Mouse (Mus musculus): ENCODE measurements at regions not wholly inside any gene's neighbourhood (a gene's known extent, or its start where the extent isn't known, plus 50 kb on each side); places are given as distances from the start of the nearest gene placed in this dataset.

DNA sequence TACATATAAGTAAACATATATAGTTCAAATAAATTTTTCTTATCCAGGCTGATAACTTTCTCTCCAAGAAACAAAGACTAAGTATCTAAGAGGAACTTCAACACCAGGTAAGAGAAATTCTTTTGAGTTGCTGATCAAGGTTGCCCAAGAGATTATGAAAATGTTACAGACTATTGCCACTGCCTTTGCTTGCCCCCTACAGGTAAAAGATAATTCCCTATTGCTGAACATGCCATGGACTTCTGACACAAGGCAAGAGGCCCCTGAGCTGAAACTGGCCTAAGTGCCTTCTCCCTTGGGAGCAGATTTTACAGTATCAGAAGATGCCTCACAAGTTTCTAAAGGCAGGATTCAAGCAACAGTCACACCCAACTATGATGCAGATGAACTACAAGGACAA is 2914.2 kb upstream of the Gm6569 start:
- Histone ChIP-seq H3K4me3 (ENCODE audit: insufficient read depth, low read length) (no peak overlapping the region), H3K27ac (ENCODE audit: insufficient read depth, low read length) (no peak overlapping the region), H3K4me1 (ENCODE audit: control insufficient read depth, insufficient read depth, low read length) (no peaks in the 10 kb centered on the region)
- TF ChIP-seq CTCF (IDR thresholded peaks at IDR 0.05; ENCODE audit: extremely low read depth, insufficient read depth, low read length) (no peak), POLR2A (IDR thresholded peaks at IDR 0.05; ENCODE audit: extremely low read depth, insufficient read depth, low read length) (no peak)

GRCm38 (mm10) chr15:70920862-70921261 is 2913.5 kb upstream of the Gm6569 start:
- Histone ChIP-seq H3K4me1 (ENCODE audit: control insufficient read depth, insufficient read depth, low read length) (no peaks in the 10 kb centered on the region), H3K27ac (ENCODE audit: insufficient read depth, low read length) (no peak overlapping the region), H3K4me3 (ENCODE audit: insufficient read depth, low read length) (no peak overlapping the region)
- TF ChIP-seq CTCF (IDR thresholded peaks at IDR 0.05; ENCODE audit: extremely low read depth, insufficient read depth, low read length) (peak; percentile 76), POLR2A (IDR thresholded peaks at IDR 0.05; ENCODE audit: extremely low read depth, insufficient read depth, low read length) (no peak)

All from cortical plate, adult 2 months (tissue).